Mouse (Mus musculus): ENCODE measurements around the gene Atf6b. TPM values are rescaled to one million over a fixed set of nuclear protein-coding genes. Genes with fewer than 3 reads are reported as not detected.

Gene Atf6b
- polyA plus RNA-seq, 1 experiment from 2014 or later, result 94.8 TPM

DNA sequence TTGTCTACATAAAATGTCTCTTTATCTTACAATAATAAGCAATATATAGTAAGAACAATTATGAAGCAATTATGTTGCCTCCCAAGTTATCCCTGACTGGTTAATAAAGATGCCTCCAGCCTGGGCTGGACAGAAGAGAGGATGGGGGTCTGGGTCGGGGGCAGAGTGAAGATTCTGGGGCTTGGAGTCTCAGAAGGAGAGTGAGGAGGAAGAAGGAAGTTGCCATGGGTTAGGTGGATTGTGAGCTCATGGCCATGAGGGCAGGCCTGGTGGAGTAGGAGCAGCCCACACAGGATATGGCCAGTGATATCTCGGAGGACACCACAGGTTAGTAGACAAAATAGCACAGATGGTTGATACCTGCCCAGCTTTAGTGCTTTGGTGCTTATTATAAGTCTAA, 11.2 kb downstream of the Atf6b start:
- Histone ChIP-seq H3K9ac (replicated peaks) (no peak overlapping the region), H3K36me3 (peaks cover 24% of the 10 kb centered on the region), H3K9me3 (no peaks in the 10 kb centered on the region), H3K27me3 (peaks cover 48% of the 10 kb centered on the region), H3K4me3 (replicated peaks) (no peak overlapping the region), H3K27ac (no peak overlapping the region), H3K4me1 (replicated peaks) (peaks cover 19% of the 10 kb centered on the region), H3K4me2 (no peak overlapping the region)
- no peak for ATAC-seq (ENCODE audit: insufficient number of reproducible peaks, insufficient read depth, low FRiP score, low TSS enrichment, low read depth)
- WGBS, result 77% methylated on average over 2 of the region's 2 CpGs

DNA sequence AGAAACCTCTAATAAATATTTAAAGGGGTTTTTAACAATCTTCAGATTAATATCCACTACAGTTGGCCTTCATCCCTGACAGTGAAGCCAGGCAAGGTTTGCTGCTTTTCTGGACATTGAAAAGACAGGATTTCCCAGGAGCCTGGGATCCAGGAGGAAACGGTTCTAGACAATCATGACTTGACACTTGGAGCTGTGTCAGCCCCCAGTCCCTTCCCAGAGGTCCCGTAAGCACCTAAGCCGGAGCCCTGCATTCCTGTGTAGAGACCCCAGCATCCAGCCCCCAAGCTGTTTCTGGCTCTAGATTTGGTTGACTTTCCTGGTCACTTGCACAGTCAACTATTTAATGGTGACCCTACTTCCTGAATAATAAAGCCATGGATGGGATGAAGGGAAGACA, 11.6 kb downstream of the Atf6b start:
- 78% methylated on average over 3 of the region's 3 CpGs for WGBS
- Histone ChIP-seq H3K4me1 (replicated peaks) (peaks cover 19% of the 10 kb centered on the region), H3K9me3 (no peaks in the 10 kb centered on the region), H3K36me3 (peaks cover 19% of the 10 kb centered on the region), H3K27me3 (peaks cover 52% of the 10 kb centered on the region), H3K4me3 (replicated peaks) (no peak overlapping the region), H3K4me2 (no peak overlapping the region), H3K27ac (no peak overlapping the region), H3K9ac (replicated peaks) (no peak overlapping the region)
- ATAC-seq (ENCODE audit: insufficient number of reproducible peaks, insufficient read depth, low FRiP score, low TSS enrichment, low read depth), result no peak

DNA sequence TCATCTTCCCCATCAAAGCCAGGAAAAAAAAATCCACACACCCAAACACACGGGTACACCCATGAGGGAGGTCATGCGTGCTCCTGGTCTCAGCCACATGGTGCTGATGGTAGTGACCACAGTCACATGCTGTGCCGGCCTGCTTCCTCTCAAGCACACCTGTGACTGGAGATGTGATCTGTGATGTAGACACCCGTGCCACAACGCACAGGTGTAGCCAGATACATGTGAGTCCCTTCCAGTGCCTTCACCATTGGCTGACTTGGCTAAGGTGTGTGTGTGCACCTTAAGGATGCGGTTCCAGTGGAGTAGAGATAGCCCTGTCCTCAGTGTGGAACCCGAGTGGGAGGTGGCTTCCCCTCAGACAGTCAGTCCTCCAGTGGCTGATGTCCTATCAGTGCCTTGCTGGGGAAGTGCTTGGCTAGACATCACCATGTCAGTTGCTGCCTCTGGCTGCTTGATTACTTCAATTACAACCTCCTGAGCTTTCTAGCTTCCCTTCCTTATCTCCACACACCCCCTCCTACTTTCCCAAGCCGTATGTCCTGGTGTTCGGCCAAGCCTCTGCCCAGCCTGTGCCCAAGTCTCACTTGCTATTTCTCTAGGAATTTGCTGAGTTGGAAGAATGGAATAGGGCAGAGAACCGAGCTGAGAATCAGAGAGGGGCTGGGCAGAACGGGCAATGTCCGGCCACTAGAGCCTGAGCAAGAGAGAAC, 12.4 kb downstream of the Atf6b start:
- Histone ChIP-seq H3K4me2 (no peak overlapping the region), H3K9ac (replicated peaks) (no peak overlapping the region), H3K9me3 (no peaks in the 10 kb centered on the region), H3K27ac (no peak overlapping the region), H3K36me3 (peaks cover 12% of the 10 kb centered on the region), H3K4me3 (replicated peaks) (no peak overlapping the region), H3K27me3 (peaks cover 57% of the 10 kb centered on the region), H3K4me1 (replicated peaks) (peaks cover 19% of the 10 kb centered on the region)
- WGBS, result 63% methylated on average over 12 of the region's 12 CpGs
- no peak for ATAC-seq (ENCODE audit: insufficient number of reproducible peaks, insufficient read depth, low FRiP score, low TSS enrichment, low read depth)

DNA sequence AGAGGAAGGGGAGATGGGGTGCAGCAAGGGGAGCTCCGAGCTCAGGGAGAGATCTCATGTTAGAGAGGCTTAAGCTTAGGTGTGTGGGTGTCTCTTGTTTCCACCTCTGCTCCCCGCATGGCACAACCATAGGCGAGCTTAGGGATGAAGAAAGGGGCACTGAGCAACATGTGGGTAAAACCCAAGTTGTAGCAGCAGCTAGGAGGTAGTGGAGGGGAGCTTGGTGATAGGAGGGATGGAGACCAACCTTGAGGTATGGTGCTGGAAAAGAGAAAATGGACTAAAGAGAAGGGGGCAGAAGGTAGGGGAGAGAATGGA, 12.9 kb downstream of the Atf6b start:
- ATAC-seq (ENCODE audit: insufficient number of reproducible peaks, insufficient read depth, low FRiP score, low TSS enrichment, low read depth), result no peak
- WGBS, result 55% methylated on average over 3 of the region's 3 CpGs
- H3K4me1 ChIP-seq (replicated peaks), result peaks cover 19% of the 10 kb centered on the region
- no peak overlapping the region for H3K27ac ChIP-seq
- H3K4me2 ChIP-seq, result no peak overlapping the region
- no peaks in the 10 kb centered on the region for H3K9me3 ChIP-seq
- no peak overlapping the region for H3K4me3 ChIP-seq (replicated peaks)
- no peak overlapping the region for H3K9ac ChIP-seq (replicated peaks)
- peaks cover 6% of the 10 kb centered on the region; the same call in 1 of the 2 replicates for H3K36me3 ChIP-seq
- H3K27me3 ChIP-seq, result peaks cover 59% of the 10 kb centered on the region

DNA sequence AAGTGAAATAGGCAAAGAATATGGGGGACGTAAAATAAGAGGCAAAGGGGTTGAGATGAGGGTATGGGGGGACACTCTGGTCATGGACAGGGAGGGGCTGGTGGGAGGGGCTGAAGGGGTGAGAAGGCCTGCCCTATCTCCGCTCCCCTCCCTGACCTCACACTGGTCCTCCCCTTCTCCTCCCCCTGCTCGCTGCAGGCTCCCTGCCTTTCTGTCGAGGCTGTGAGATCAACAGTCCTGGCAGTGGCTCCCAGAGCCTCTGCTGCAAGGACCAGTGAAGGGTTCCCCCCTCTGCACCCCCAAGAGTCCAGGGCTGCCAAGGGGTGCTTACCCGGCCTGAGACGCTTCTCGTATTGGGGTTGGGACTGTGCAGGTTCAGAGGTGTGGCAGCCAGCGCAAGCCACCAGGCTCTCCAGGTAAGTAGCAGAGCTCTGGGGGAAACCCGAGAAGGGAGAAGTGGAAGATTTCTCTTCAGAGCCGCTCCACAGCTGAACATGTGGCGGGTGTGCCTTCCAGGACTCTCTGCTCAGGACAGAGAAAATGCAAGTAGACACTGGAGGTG, 13.4 kb downstream of the Atf6b start:
- Histone ChIP-seq H3K27ac (no peak overlapping the region), H3K4me2 (peak overlapping the region; percentile 42; the same call in 1 of the 2 replicates), H3K4me1 (replicated peaks) (peaks cover 19% of the 10 kb centered on the region), H3K9ac (replicated peaks) (no peak overlapping the region), H3K27me3 (peaks cover 64% of the 10 kb centered on the region), H3K4me3 (replicated peaks) (no peak overlapping the region), H3K36me3 (peaks cover 2% of the 10 kb centered on the region; the same call in 1 of the 2 replicates), H3K9me3 (no peaks in the 10 kb centered on the region)
- ATAC-seq (ENCODE audit: insufficient number of reproducible peaks, insufficient read depth, low FRiP score, low TSS enrichment, low read depth), result no peak
- WGBS, result 25% methylated on average over 11 of the region's 11 CpGs

DNA sequence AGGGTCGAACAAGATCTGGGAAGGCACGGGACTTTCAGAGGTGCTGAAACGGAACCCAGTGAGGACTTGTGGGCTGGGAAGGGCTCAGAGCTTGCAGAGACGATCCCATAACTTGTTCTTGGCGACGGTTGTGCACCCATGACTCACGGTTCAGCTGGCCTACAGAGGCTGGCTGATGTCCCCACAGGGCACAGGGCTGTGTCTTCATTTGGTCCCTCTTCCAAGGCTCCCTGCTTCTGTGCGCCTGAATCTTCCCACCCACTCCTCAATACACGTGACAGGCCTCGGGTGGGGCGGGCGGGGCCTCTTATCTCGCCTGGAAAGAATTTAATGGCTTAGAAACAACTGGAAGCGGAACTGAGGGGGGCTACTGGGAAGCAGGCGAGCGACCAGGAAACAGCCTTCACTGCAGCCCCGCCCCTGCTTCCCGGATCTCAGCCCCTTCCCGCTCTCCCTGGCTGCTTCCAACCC, 14.2 kb downstream of the Atf6b start:
- Histone ChIP-seq H3K9me3 (no peaks in the 10 kb centered on the region), H3K36me3 (no peaks in the 10 kb centered on the region), H3K27ac (no peak overlapping the region), H3K4me3 (replicated peaks) (peak overlapping the region; percentile 19; the same call in 1 of the 2 replicates), H3K27me3 (peaks cover 71% of the 10 kb centered on the region), H3K9ac (replicated peaks) (0 out of 2 replicates have a peak overlapping the region, but pooled peaks have one; percentile 1), H3K4me2 (peak overlapping the region; percentile 42), H3K4me1 (replicated peaks) (peaks cover 18% of the 10 kb centered on the region)
- no peak for ATAC-seq (ENCODE audit: insufficient number of reproducible peaks, insufficient read depth, low FRiP score, low TSS enrichment, low read depth)
- 7% methylated on average over 19 of the region's 19 CpGs for WGBS

DNA sequence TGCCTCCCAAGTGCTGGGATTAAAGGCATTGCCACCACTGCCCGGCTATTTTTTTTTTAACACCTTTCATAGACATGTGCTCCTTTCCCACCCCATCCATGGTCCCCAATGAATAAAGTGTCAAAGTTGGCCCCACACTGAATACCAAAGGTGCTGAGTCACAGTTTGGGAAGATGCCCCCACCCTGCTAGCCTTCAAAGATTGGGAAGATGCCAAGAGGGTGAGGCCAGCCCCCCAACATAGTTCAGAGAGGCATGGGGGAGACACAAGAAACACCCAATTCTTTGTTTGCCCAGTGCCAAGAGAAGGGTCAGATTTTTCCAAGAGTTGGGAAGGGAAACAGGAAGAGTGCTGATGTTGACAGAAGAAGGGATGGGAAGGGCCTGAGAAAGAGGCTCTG, 15.5 kb downstream of the Atf6b start:
- peaks cover 15% of the 10 kb centered on the region for H3K4me1 ChIP-seq (replicated peaks)
- no peak overlapping the region for H3K4me3 ChIP-seq (replicated peaks)
- no peaks in the 10 kb centered on the region for H3K9me3 ChIP-seq
- H3K27ac ChIP-seq, result no peak overlapping the region
- peaks cover 75% of the 10 kb centered on the region for H3K27me3 ChIP-seq
- no peaks in the 10 kb centered on the region for H3K36me3 ChIP-seq
- no peak for ATAC-seq (ENCODE audit: insufficient number of reproducible peaks, insufficient read depth, low FRiP score, low TSS enrichment, low read depth)
- no peak overlapping the region for H3K4me2 ChIP-seq
- H3K9ac ChIP-seq (replicated peaks), result no peak overlapping the region
- WGBS, result 94% methylated on average over 1 of the region's 1 CpGs

DNA sequence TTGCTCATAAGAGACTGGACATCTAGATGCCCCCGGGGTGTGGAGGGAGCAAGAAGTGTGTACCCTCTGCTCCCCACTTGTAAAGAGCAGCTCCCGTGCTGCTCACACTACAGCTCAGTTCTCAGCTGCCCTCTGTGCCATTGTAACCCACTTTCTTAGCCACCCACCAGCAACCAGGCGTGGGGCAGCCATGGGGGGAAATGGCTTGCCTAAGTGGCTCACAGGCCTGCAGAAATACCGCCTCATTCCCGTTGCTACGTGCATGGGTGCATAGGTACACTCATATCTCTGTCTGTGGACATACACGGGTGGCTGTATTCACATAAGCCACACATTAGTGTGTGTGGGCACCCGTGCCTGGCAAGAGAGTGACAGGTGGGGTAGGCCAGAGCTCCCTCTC, 16.0 kb downstream of the Atf6b start:
- peaks cover 75% of the 10 kb centered on the region for H3K27me3 ChIP-seq
- no peaks in the 10 kb centered on the region for H3K36me3 ChIP-seq
- no peak for ATAC-seq (ENCODE audit: insufficient number of reproducible peaks, insufficient read depth, low FRiP score, low TSS enrichment, low read depth)
- H3K4me3 ChIP-seq (replicated peaks), result no peak overlapping the region
- WGBS, result 75% methylated on average over 8 of the region's 8 CpGs
- H3K9ac ChIP-seq (replicated peaks), result no peak overlapping the region
- H3K9me3 ChIP-seq, result no peaks in the 10 kb centered on the region
- H3K4me1 ChIP-seq (replicated peaks), result peaks cover 15% of the 10 kb centered on the region
- H3K4me2 ChIP-seq, result no peak overlapping the region
- no peak overlapping the region for H3K27ac ChIP-seq

DNA sequence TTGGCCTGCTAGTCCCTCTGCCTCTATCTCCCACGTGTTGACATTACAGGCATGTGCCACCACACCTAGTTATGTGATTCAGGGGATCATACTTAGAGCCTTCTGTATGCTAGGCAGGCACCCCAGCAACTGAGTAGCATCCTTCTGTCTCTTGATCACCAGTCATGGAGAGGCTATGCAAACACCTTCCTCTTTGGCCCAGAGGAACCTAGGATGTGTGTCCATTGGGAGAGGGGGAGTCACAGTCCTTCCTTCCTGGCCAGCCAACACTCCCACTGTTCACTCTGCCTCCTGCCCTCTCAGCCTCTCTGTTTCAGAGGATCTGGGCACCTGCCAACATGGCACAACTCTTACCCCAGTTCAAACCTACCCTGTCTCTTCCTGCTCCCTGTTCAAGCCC, 16.6 kb downstream of the Atf6b start:
- 42% methylated on average over 1 of the region's 1 CpGs for WGBS
- peaks cover 73% of the 10 kb centered on the region for H3K27me3 ChIP-seq

DNA sequence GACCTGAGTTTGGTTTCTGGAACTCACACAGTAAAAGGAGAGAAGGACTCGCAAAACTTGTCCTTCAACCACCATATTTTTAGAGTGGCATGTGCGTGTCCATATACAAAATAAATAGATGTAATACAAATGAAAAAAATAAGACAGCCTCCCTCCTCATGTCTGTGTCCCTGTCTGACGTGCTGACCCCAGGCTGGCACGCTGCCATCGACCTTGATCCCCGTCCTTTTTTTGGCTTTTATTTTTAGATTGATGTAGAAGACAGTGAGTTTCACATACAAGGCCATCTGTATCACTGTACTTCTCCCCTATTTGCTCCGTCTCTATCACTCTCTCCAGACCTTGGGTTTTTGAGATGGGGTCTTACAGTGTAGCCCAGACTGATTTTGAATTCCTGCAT, 17.5 kb downstream of the Atf6b start:
- Histone ChIP-seq H3K27me3 (peaks cover 71% of the 10 kb centered on the region), H3K4me2 (no peak overlapping the region), H3K4me1 (replicated peaks) (peaks cover 15% of the 10 kb centered on the region), H3K9ac (replicated peaks) (no peak overlapping the region), H3K27ac (no peak overlapping the region), H3K36me3 (no peaks in the 10 kb centered on the region), H3K4me3 (replicated peaks) (no peak overlapping the region), H3K9me3 (no peaks in the 10 kb centered on the region)
- 78% methylated on average over 7 of the region's 7 CpGs for WGBS
- ATAC-seq (ENCODE audit: insufficient number of reproducible peaks, insufficient read depth, low FRiP score, low TSS enrichment, low read depth), result no peak

More for the DNA sequence above, 16.6 kb downstream of the Atf6b start:
- H3K36me3 ChIP-seq, result no peaks in the 10 kb centered on the region
- no peak overlapping the region for H3K4me3 ChIP-seq (replicated peaks)
- H3K9me3 ChIP-seq, result no peaks in the 10 kb centered on the region
- H3K9ac ChIP-seq (replicated peaks), result no peak overlapping the region
- H3K4me1 ChIP-seq (replicated peaks), result peaks cover 15% of the 10 kb centered on the region
- no peak overlapping the region for H3K27ac ChIP-seq
- ATAC-seq (ENCODE audit: insufficient number of reproducible peaks, insufficient read depth, low FRiP score, low TSS enrichment, low read depth), result no peak
- no peak overlapping the region for H3K4me2 ChIP-seq

DNA sequence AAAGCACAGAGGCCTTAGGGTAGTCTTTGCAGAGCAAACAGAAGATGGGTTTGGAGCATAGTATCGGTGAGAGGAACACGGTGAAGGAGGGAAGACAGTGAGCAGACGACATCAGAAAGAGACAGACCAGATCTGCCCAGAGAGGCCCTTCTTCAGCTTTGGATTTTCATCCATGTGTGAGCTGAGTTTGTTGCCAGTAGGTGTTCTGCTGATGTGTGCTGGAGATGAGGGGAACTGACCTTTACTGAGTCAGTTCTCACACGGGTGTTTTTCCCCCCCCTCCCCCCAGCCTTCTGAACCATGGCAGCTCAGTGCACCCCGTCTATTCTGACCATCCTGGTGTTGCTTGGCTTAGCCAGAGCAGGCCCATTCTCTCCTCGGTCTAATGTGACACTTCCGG, 23.3 kb downstream of the Atf6b start, which contains the start of gene Tnxb:
TSS of gene Tnxb (plus strand) at position 301 of the 400 bp plus-strand sequence.
- Histone ChIP-seq H3K27ac (no peak within 1 kb of the TSS), H3K27me3 (peaks cover 81% of the 10 kb centered on the region)

More for the DNA sequence above, 23.3 kb downstream of the Atf6b start, which contains the start of gene Tnxb:
- ATAC-seq (ENCODE audit: insufficient number of reproducible peaks, insufficient read depth, low FRiP score, low TSS enrichment, low read depth), result peak; percentile 32; the same call in 1 of the 2 replicates
- peaks cover 16% of the 10 kb centered on the region for H3K4me1 ChIP-seq (replicated peaks)
- 64% methylated on average over 7 of the region's 7 CpGs for WGBS
- H3K9ac ChIP-seq (replicated peaks), result peak within 1 kb of the TSS; percentile 50
- H3K4me3 ChIP-seq (replicated peaks), result peak within 1 kb of the TSS; percentile 36
- no peaks in the 10 kb centered on the region for H3K36me3 ChIP-seq
- H3K9me3 ChIP-seq, result no peaks in the 10 kb centered on the region
- H3K4me2 ChIP-seq, result peak within 1 kb of the TSS; percentile 65
